Mouse (Mus musculus) lung, embryonic 14.5 days (tissue): ENCODE measurements around the gene Tank. TPM values are rescaled to one million over a fixed set of nuclear protein-coding genes. Genes with fewer than 3 reads are reported as not detected.

Experiments used
- ATAC-seq: fragments of 200-750 bp; cut with Nextera tagmentation; 2 replicates; pipeline ENCODE4 v1.8.0; 2017; ENCODE audit warnings: mild to moderate bottlenecking, moderate TSS enrichment, moderate library complexity; ENCODE audit not compliant: insufficient read depth
- DNase-seq: peaks from one replicate; pipeline ENCODE4 v3.0.0-alpha.2; 2015
- H3K27ac ChIP-seq: fragments of 300-500 bp; sonication (generic); 2 replicates; pipeline ENCODE4 v1.5.1; 2014; ENCODE audit warnings: low read depth, mild to moderate bottlenecking, moderate library complexity
- H3K27me3 ChIP-seq: fragments of 300-500 bp; sonication (generic); 2 replicates; pipeline ENCODE4 v1.6.1; 2014; ENCODE audit warnings: low read length, control low read depth; ENCODE audit not compliant: insufficient read depth
- H3K36me3 ChIP-seq: fragments of 300-500 bp; sonication (generic); 2 replicates; pipeline ENCODE4 v1.6.1; 2014; ENCODE audit warnings: control low read depth; ENCODE audit not compliant: insufficient read depth
- H3K4me1 ChIP-seq: fragments of 300-500 bp; sonication (generic); 2 replicates; pipeline ENCODE4 v1.6.1; 2014; ENCODE audit warnings: antibody characterized with exemption, control low read depth; ENCODE audit not compliant: insufficient read depth
- H3K4me2 ChIP-seq: fragments of 300-500 bp; sonication (generic); 2 replicates; pipeline ENCODE4 v1.6.1; 2014; ENCODE audit warnings: mild to moderate bottlenecking
- H3K4me3 ChIP-seq: fragments of 300-500 bp; sonication (generic); 2 replicates; pipeline ENCODE4 v1.5.1; 2014; ENCODE audit warnings: low read depth, low read length
- H3K9ac ChIP-seq: fragments of 300-500 bp; sonication (generic); 2 replicates; pipeline ENCODE4 v1.6.1; 2014
- H3K9me3 ChIP-seq: fragments of 300-500 bp; sonication (generic); 2 replicates; pipeline ENCODE4 v1.6.1; 2016; ENCODE audit warnings: low read depth, low read length, control low read depth
- CTCF ChIP-seq: IDR thresholded peaks from 2 replicates; pipeline ENCODE4 v1.5.1; 2016; ENCODE audit warnings: antibody characterized with exemption, low read depth
- WGBS: fragments of 180-500 bp; shearing (Covaris S2); extraction: QIAGEN DNeasy Blood & Tissue Kit; methylation state at CpG from one replicate; pipeline ENCODE4 v1.1.7; 2014; 5-methylcytosine and 5-hydroxymethylcytosine counted together
- polyA plus RNA-seq: library from polyadenylated mRNA; unstranded; fragments of >200 nt; fragmentation: Nextera tagmentation; extraction: Ambion mirVana; gene quantifications from 2 replicates; pipeline ENCODE4 v1.2.1, GENCODE M21; 2014

Tank gene
- 32.5 TPM in 2 replicates for polyA plus RNA-seq

DNA sequence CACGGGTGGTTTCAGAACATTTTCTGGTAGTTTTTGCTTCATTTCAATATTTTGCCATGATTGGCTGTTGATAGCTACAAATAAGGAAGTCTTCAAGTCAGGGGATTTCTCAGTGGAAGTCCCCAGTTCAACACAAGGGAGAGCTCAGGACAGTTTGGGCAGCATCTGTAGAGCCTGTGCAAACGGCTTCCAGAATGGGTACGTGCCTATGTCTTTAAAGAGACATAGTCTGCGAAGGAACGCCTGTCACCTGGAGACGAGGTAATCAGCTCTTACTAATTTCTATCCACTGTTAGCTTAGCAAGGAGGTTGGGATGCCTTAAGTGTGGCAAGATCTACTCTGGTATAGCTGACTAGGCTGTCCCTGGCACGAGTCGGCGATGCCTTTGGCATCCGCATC, at the start of gene Tank:
Tank (plus strand) TSS at position 153 of the 400 bp plus-strand sequence.
- Histone ChIP-seq H3K4me2 (no peak within 1 kb of the TSS), H3K27ac (no peak within 1 kb of the TSS), H3K36me3 (no peaks in the 10 kb centered on the region), H3K27me3 (no peaks in the 10 kb centered on the region), H3K4me1 (0 out of 2 replicates have a peak, but pooled peaks cover 3% of the 10 kb centered on the region), H3K9ac (no peak within 1 kb of the TSS), H3K9me3 (no peaks in the 10 kb centered on the region), H3K4me3 (no peak within 1 kb of the TSS)
- no peak for TF ChIP-seq CTCF
- WGBS, result 78% methylated on average over 10 of the region's 10 CpGs
- no peak for ATAC-seq
- DNase-seq, result no peak

DNA sequence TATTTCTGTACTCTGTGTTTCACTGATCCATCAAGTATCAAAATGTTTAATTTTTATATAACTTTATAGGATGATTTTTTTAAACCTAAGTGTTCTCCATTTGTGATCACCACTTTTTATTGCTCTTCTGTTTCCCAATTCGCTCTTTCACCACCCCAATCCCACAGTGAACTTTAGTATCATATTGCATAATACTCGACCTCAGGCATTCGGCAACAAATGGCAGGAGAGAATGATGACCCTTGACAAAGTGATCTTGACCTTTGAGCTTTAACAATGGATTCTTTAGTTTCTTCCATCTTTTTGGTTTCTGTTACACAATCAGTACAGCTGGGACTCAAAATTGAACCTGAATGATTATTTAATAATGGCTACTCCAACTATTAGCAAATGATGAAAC, 46.1 kb upstream of the Tank start:
- Histone ChIP-seq H3K9ac (no peak overlapping the region), H3K36me3 (no peaks in the 10 kb centered on the region), H3K4me1 (no peaks in the 10 kb centered on the region), H3K4me3 (no peak overlapping the region), H3K27ac (no peak overlapping the region), H3K27me3 (no peaks in the 10 kb centered on the region), H3K9me3 (no peaks in the 10 kb centered on the region), H3K4me2 (no peak overlapping the region)
- TF ChIP-seq CTCF, result no peak
- 59% methylated on average over 3 of the region's 3 CpGs for WGBS
- no peak for ATAC-seq
- DNase-seq, result no peak

DNA sequence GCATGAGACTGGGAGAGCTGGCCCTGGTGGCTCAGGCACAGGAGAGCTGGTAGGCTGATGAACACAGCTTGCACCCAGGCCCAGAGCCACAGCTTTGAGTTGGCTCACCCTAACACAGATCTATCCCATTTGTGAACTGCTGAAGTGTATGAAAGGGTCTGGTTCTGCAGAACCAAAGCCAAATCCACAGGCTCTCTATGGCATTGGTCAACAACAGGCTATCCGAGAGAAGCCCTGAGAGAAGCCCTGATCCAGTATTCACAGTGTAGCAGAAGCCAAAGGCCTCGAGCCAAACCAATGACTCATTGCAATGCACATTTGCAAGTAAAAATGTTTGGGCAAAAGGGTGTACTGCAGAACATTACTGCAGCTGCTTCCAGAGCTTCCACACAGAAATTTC, 45.3 kb upstream of the Tank start:
- Histone ChIP-seq H3K4me2 (no peak overlapping the region), H3K27ac (no peak overlapping the region), H3K9ac (no peak overlapping the region), H3K4me3 (no peak overlapping the region), H3K27me3 (no peaks in the 10 kb centered on the region), H3K9me3 (no peaks in the 10 kb centered on the region), H3K4me1 (no peaks in the 10 kb centered on the region), H3K36me3 (no peaks in the 10 kb centered on the region)
- ATAC-seq (no peak), DNase-seq (no peak)
- WGBS, result 73% methylated on average over 2 of the region's 2 CpGs
- TF ChIP-seq CTCF, result no peak

DNA sequence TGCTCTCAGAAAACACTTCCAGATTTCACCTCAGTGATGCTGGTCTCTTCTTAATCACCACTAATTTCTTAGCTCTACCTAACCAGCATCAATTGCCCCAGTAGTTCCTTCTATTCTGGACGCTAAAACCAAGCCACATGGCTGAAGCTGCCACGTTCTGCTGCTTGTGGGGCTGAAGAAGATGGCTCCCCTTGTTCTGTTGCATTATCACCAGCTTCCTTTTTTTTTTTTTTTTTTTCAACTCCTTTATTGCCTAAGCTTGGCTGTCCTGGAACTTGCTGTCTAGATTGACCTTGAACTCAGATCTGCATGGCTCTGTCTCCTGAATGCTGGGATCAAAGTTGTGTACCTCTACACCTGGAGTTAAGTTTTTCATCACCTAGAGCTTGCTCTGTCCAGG, 41.5 kb upstream of the Tank start:
- Histone ChIP-seq H3K36me3 (no peaks in the 10 kb centered on the region), H3K4me1 (no peaks in the 10 kb centered on the region), H3K27ac (no peak overlapping the region), H3K4me3 (no peak overlapping the region), H3K27me3 (no peaks in the 10 kb centered on the region), H3K4me2 (no peak overlapping the region), H3K9ac (no peak overlapping the region), H3K9me3 (no peaks in the 10 kb centered on the region)
- no peak for TF ChIP-seq CTCF
- DNase-seq (no peak), ATAC-seq (no peak)
- 79% methylated on average over 2 of the region's 2 CpGs for WGBS

DNA sequence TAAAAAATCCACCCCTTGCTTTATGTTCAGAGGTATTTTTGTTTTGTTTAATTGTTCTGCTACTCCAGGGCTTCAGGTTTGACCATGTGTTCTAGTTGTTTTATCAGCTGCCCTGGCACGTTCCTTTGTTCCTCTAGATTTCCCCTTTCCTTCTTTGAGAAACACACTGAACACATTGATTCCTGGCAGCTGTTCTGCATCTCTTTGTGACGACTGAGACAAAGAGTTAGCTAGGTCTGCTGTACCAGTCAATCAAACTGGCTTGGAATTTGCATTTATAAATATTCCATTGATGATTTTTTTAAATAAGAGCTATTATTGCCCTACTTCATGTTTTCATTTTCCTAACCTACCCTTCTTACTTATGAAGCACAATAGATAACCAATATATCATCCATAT, 39.0 kb upstream of the Tank start:
- TF ChIP-seq CTCF, result no peak
- H3K9me3 ChIP-seq, result no peaks in the 10 kb centered on the region
- 18% methylated on average over 2 of the region's 2 CpGs for WGBS
- H3K4me3 ChIP-seq, result no peak overlapping the region
- no peak for DNase-seq
- H3K4me1 ChIP-seq, result no peaks in the 10 kb centered on the region
- no peak for ATAC-seq
- H3K9ac ChIP-seq, result no peak overlapping the region
- H3K36me3 ChIP-seq, result no peaks in the 10 kb centered on the region
- H3K27ac ChIP-seq, result no peak overlapping the region
- H3K27me3 ChIP-seq, result no peaks in the 10 kb centered on the region
- H3K4me2 ChIP-seq, result no peak overlapping the region

DNA sequence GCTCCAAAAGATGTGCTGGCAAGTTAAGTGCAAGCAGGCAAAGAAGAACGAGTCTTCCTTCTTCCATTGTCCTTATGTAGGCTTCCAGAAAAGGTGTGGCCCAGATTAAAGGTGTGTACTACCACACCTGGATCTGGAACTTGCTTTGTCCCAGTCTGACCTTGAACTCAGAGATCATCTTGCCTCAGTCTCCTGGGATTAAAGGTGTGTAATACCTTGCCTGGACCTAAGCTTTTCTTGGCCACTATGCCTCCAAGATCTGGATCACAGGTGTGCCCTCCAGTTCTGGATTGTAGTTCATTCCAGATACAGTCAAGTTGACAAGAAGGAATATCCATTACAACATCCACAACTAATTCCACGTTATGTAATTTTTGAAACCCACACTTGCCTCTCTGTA, 36.0 kb upstream of the Tank start:
- H3K9ac ChIP-seq, result no peak overlapping the region
- 86% methylated on average over 2 of the region's 2 CpGs for WGBS
- no peak overlapping the region for H3K27ac ChIP-seq
- DNase-seq (no peak), ATAC-seq (no peak)
- no peak overlapping the region for H3K4me3 ChIP-seq
- H3K36me3 ChIP-seq, result no peaks in the 10 kb centered on the region
- no peak overlapping the region for H3K4me2 ChIP-seq
- no peak for TF ChIP-seq CTCF
- H3K4me1 ChIP-seq, result no peaks in the 10 kb centered on the region
- H3K27me3 ChIP-seq, result no peaks in the 10 kb centered on the region
- no peaks in the 10 kb centered on the region for H3K9me3 ChIP-seq

DNA sequence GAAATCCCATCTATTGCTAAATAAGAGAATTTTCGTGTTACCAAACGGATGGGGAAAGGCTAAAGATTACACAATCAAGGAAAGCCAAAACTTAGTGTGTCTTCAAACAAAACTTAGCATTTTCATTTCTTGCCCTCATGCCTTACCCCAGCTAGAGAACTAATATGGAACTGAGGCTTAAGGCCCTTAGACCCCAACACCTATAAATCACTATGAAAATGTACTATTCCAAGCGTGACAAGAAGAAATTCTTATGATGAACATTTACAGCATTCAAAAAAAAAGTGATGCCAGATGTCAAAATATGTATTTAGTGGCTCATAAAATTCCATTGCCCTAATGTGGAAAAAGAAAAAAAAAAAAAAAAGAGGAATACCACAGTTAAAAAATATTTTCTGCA, 32.7 kb upstream of the Tank start:
- H3K27ac ChIP-seq, result no peak overlapping the region
- no peak overlapping the region for H3K9ac ChIP-seq
- no peak for DNase-seq
- no peaks in the 10 kb centered on the region for H3K27me3 ChIP-seq
- no peak for TF ChIP-seq CTCF
- no peak overlapping the region for H3K4me2 ChIP-seq
- WGBS, result 59% methylated on average over 3 of the region's 3 CpGs
- no peaks in the 10 kb centered on the region for H3K4me1 ChIP-seq
- no peak overlapping the region for H3K4me3 ChIP-seq
- no peaks in the 10 kb centered on the region for H3K36me3 ChIP-seq
- ATAC-seq, result no peak
- no peaks in the 10 kb centered on the region for H3K9me3 ChIP-seq

DNA sequence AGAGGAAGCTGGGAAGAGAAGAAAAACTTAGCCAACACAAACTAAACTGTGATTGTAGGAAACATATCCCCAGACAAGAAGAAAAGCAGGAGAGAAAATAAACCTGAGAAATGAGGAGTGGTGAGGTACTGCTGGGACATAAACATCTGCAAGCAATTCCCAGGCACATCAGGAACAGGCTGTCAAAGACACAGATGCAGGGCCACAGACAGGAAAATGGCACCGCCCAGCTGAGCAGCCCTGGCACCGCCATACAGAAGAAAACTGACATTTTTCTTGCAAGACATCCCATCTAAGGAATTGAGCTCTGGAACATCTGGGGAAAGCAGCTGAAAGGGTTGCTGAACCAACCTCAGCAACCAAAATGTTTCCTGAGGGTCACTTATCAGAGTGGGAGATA, 30.4 kb upstream of the Tank start:
- ATAC-seq, result no peak

More for the DNA sequence above, 30.4 kb upstream of the Tank start:
- H3K36me3 ChIP-seq, result no peaks in the 10 kb centered on the region
- no peaks in the 10 kb centered on the region for H3K4me1 ChIP-seq
- TF ChIP-seq CTCF, result no peak
- H3K9ac ChIP-seq, result no peak overlapping the region
- no peak for DNase-seq
- 36% methylated on average over 2 of the region's 2 CpGs for WGBS
- no peaks in the 10 kb centered on the region for H3K27me3 ChIP-seq
- H3K27ac ChIP-seq, result no peak overlapping the region
- H3K9me3 ChIP-seq, result no peaks in the 10 kb centered on the region
- H3K4me2 ChIP-seq, result no peak overlapping the region
- H3K4me3 ChIP-seq, result no peak overlapping the region
